Mouse (Mus musculus): ENCODE results near the gene Retreg1.

Gene Retreg1

DNA sequence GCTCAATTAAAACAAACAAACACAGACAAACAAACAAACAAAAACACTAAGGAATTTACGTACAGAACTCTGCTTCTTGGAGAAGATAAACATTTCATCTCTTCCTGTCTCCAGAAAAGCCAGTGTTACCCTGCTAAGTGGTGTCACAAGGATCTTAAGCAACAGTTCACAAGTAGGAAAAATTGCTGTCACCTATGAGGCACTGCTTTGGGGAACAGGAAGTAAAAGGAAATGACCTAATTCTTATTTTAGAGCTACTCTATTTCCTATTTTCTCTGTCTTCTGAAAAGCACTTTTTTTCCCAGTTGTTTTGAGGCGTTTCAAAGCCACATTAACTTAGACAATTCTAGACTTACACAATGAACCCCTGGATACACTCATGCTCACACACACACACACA is 12.6 kb upstream of the Retreg1 start:
- no peak for DNase-seq (ENCODE audit: low spot score)

DNA sequence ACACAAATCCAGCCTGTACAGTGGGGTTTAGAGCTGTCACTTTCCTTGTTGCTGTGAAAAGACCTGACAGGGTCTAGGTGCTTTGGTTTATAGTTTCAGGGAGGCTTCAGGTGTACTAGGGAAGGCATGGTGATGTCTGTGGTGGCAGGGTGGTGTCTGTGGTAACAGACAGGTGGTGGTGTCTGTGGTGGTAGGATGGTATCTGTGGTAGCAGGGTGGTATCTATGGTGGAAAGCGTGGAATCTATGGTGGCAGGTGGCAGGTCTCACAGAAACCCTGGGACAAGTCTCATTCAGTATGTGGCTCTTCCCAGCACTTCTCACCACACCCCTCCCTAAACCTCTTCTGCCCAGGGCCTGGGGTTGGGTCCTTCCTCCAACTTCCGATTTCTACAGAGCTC is 8.7 kb upstream of the Retreg1 start:
- no peak for DNase-seq (ENCODE audit: low spot score)

DNA sequence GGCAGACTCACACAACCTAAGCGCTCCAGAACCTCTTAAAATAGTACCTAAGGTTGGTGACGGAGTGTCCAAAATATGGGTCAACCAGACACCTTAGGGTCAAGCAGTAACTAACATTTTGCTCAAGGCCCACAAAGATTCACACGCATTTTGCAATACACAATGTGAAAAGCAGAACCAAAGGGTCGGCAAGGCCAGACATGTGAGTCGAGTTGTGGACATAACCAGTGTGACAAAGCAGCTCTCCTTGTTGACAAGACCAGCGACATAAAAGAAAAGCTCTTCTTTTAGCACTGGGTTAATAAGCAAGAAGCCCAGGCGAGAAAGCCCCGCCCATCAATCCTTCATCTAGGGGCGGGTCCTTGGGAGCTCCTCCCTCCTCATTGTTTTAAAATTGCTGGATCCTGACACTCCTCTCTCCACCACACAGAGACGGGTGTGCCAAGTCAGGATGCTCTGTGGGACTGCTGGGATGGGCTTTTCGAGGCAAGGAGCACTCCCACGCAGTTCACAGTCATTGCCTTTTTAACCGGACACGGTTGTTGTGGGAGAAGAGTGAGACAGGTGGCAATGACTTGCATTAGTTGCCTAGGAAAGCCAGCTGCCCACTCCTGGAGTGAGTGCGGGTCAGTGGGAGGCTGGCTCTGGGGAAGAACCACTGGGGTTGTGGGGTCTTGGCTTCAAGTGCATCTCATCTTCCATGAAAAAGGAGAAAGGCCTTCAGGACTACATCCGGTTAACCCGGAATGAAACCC is 7.9 kb upstream of the Retreg1 start:
- no peak for DNase-seq (ENCODE audit: low spot score)

DNA sequence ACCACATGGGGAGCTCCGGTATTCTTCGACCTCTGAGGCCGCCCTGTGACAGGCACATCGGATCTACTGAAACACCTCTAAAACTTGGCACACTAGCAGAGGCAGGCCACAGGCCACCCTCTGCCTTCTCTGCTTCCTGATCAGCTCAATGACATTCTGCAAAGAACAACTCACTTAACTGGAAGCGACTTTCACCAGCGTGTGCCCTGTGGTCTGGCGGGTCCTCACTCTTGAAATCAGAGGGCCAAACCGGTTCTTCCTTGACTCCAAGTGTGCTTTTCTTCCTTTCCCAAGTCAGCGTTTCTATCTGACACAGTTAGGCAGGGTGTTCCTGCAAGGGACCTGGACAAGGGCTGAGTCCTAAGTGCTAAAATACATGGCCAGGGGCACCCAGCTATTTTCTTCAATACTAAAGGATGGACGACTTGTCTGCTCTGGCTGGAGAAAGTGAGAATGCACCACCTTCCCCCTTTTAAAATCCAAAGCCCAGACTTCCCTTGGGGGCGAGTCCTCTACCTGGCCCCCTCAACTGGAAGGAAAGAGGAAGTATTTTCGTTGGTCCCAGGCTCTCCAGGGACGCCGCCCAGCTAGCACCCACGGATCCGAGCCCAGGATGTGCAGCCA is 406 bp upstream of the Retreg1 start:
- no peak for DNase-seq (ENCODE audit: low spot score)

DNA sequence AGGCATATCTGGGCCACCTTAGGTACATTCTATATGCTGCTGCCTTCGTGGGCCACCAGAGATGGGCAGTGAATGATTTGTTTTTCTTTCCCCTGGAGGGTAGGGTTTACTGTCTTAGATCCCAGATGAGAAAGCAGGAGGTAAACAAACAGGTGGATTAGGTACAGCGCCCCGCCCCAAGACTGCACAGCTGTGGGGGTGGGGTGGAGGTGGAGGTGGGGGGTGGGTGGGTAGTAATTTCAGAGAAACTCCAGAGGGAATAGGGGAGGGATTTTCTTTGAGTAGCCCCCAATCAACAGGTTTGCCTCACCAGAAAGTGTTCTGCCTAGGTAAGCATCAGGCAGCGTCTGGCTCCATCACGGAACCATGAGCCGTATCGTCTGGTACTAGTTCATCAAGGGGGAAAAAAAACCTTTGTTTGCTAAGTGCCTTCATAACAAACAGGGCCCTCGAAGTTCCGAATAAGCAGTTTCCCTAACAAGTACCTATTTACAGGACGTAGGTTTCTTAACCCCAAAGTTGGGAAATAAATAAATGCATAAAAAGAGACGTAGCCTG is 1.1 kb downstream of the Retreg1 start:
- DNase-seq (ENCODE audit: low spot score): no peak

DNA sequence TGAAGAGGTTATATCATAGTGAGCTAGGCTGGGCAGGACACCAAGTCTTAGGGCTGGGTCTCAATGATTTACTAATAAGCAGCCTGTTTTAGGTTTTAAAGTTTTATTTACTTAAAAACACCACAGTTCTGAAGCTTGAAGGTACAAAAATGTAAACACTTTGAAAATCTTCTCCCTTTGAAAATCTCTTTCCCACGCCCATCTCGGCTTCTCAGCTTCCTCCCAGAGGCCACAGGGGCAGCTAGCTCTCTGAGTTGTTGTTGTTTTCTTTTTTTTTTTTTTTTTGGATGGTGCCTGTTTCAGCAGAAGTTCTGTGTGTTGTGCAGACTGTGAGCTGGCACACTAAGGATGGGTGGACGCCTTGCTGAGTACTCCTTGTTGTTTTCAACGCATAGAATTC is 1.8 kb downstream of the Retreg1 start:
- DNase-seq (ENCODE audit: low spot score): no peak

DNA sequence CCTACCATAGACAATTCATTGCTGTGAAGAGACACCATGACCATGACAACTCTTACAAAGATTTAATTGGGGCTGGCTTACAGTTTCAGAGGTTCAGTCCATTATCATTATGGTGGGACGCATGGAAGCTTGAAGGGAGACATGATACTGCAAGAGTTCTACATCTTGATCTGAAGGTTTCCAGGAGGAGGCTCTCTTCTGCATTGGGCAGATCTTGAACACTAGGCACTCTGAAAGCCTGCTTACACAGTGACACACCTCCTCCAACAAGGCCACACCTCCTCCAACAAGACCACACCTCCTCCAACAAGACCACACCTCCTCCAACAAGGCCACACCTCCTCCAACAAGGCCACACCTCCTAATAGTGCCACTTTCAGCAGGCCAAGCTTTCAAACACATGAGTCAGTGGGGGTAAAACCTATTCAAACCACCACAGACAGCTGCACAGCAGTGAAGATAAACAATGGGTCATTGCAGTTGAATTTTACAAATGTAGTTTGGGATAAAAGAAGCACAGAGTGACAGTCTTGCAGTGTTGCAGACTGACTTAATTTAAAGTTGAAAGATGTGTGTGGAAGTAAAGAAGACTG is 4.7 kb downstream of the Retreg1 start:
- no peak for DNase-seq (ENCODE audit: low spot score)

DNA sequence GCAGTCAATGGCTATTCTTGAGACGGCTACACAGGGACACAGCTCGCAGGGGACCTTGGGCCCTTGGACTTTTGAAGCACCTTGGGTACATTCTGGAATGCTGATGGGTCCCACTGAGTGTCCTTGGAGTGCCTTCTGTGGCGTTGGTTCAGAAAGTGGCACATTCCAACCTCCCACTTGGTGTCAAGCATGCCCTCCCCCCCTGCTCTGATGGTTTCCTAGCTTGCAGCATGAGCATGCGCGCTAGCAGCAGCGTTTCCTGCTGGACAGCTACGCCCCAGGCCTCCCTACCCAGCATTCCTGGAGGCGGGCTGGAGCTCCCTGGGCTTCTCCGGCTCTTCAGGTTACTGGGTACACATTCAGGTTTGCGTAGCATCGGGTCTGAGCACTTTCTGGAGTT is 7.6 kb downstream of the Retreg1 start:
- DNase-seq (ENCODE audit: low spot score): no peak

DNA sequence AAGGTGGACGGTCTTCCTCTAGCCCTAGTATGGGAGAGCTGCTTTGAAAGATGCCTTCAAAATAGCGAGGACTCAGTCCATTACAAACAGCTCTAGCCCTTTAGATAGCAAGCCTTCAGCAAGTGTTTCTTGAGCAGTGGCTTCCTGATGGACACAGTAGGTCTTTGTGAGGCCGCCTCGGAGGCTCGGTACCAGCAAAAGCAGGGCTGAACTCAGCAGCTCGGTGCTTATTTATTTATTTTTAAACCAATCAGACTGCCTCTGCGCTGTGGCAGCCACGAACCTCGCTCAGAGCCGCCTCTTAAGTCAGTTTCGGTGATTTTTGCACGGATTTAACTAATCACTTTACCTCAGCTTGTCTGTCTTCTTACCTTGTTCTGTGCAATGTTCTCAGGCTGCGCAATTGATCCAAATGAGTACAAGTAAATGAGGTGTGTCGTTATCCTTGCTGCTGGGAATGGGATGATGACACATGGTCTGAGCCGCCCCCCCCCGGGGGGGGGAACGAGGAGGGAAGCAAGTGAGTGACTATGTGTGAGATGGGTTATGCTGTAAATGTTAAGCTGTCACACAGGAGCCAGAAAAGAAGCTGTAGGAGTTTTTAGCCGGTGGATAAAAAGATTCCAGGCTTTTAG is 11.4 kb downstream of the Retreg1 start:
- DNase-seq (ENCODE audit: low spot score): no peak

DNA sequence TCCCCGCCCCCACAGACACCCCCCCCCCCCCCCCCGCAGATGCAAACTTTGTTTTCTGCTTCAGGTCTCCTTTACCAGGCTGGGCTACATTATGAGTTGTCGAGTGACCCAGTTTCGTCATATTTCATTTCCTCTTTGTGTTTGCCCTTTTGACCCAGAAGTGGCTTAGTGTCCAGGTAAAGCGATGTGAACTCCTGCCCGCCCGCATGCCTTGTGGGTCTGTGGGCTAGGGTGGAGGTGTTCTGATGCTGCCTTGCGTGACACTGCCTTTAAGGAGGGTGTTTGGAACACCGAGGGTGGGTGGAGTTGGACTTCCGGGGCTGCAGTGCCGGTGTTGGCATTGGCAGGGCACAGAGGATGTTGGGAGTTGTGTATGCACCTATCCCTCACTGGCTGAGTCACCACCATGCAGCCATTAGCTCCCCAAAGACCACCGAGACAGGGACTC is 15.7 kb downstream of the Retreg1 start:
- DNase-seq (ENCODE audit: low spot score): no peak

DNA sequence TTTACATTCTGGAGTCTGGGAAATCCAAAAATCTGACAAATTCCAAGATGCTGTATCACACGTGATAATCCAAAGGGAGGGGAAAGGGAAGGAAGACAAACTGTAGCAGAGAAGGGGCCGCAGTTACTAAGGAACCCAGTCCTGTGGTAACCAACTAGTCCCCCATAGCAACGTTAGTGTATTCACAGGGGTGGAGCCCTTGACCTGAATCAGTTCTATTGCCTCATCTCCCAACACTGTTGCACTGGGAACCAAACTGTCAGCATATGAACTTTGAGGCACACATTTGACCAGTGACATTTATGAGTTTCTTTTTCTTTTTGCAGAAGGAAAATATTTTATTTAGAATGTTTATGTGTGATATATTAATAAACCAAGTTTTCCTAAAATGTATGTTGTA is 16.5 kb downstream of the Retreg1 start:
- no peak for DNase-seq (ENCODE audit: low spot score)

DNA sequence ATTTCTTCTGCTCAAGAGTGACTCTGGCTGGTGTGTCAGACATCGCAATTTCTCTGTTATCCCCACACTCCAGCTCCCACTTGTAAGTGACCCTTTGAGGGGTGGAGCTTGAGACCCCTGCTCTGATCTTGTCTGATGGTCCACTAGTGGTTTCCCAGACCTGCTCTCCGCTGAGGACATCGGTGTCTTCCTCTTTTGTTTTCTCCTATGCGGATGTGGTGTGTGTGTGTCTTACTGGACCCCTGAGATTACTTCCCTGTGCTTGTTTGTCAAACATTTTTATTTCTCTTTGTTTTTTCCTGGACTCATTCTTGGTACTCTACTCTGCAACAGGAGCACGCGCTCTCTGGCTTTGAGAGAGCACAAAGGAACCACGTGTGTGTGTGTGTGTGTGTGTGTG is 18.9 kb downstream of the Retreg1 start:
- DNase-seq (ENCODE audit: low spot score): no peak

DNA sequence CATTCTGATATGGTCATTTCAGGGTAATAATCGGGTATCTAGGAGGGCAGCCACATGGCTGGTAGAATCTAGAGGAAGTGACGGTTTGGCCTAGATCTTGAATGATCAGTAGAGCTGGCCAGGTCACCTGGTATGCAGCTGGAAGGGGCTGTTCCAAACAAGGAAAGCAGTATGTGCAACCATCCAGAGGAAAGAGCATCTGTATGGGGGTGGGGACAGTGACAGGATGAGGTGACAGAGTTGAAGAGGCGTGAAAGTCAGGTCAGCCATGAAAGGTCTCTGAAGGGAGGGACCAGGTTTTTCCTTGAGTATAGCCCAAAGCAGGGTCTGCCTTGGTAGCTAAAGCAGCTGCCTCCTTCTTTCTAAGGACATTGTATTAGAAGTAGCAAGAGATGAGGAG is 22.6 kb downstream of the Retreg1 start:
- DNase-seq (ENCODE audit: low spot score): no peak

DNA sequence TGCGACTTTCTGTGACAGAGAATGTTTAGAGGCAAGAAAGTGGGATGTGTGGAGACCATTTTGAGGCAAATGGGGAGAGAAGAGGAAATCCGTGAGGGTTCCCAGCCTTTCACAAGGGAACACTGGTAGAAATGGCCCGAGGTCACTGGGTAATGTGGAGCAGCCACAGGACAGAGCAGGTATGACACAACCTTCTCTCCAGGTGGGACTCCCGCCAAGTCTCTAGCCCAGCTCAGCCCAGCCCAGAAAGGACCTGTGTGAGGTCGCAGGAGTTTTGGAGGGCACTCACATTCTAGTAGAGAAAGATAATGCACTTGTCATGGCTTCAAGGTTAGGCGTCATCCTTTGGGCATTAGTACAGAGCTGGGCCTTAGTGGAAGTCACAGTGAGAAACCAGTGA is 23.1 kb downstream of the Retreg1 start:
- DNase-seq (ENCODE audit: low spot score): no peak

DNA sequence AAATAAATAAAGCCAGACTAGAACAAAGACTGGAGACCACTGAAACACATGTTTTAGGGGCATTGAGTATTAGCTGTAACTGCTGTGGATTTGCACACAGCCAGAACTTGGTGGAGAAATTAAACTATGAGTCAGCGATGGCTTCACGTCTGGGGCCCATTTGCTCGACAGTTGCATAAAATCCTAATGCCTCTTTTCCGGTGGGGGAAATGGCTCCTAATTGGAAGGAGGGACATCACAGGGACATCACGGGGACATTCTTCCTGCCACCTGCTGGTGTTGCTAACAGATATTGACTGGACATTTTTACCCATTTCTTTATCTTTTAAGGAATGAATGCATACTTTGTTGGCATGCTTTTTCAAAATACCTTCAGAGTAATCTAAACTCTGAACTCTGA is 26.1 kb downstream of the Retreg1 start:
- no peak for DNase-seq (ENCODE audit: low spot score)

DNA sequence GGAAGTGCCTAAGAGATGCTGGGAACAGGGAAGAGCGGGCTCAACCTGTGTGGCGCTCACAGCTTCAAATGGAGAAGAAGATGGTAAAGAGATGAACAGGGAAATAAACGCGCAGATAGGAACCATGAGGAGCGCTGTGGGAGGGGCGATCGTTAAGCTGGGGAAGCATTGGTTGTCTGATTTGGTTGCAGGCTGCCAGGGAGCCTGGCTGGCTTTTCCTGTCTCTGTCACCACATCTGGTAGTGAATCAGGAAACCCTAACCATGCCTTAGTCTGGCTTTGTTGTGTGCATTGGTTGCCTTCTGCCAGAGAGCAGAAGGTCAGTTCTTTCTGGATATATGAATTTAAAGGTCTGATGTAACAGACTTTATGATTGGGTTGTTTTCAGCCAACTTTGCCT is 28.5 kb downstream of the Retreg1 start:
- DNase-seq (ENCODE audit: low spot score): no peak

DNA sequence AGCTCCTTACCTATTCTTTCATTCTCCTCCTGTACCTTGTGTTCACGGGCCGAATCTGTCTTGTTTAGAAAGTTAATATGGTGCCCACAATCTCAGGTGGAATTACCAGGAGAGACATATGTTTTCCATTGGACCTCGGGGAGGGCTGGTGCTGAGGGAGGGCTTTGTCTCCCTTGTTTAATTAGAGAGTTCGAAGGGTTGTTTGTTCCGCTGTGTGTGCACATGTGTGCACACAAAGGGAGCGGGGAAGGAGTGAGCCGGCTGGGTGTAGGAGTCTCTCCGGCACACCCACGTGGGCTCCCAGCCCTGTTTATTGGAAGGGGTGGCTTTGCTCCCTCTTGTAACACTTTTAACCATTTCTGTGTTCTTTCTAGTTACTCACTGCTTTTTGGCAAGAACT is 29.1 kb downstream of the Retreg1 start:
- DNase-seq (ENCODE audit: low spot score): no peak

DNA sequence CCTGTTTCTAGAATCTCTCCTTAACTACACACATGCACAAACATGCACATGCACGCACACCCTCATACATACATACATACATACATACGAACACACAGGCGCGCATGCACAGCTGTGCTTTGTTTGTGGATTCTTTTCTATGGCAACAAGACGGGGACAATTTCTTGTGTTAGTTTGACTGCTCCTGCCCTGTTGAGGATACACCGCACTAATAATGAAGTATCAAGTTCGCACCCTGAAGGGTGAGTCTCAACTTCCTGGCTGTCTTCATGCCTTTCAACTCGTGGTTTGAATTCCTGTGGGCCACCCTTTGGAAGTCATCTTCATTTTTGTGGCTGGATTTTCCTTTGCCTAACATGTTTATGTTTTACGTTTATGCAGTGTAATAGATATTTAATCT is 29.7 kb downstream of the Retreg1 start:
- no peak for DNase-seq (ENCODE audit: low spot score)

DNA sequence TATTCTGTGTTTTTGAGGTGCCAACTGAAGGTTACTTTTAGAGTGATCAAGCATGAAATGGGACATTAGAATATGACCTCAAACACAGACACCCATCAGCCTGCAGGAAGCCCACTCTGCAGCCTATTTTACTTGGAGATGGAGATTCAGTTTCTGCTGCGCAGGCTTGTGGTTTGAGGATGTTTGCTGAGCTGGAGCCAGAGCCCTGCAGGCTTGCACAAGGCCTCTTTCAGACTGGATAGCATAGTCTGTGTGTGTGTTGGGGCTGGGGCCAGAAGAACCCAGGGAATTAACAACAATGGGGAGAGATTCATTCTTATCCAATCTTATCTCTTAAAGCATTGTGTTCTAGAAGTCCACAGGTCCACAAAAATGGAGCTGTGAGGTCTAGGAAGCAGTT is 30.6 kb downstream of the Retreg1 start:
- DNase-seq (ENCODE audit: low spot score): no peak

DNA sequence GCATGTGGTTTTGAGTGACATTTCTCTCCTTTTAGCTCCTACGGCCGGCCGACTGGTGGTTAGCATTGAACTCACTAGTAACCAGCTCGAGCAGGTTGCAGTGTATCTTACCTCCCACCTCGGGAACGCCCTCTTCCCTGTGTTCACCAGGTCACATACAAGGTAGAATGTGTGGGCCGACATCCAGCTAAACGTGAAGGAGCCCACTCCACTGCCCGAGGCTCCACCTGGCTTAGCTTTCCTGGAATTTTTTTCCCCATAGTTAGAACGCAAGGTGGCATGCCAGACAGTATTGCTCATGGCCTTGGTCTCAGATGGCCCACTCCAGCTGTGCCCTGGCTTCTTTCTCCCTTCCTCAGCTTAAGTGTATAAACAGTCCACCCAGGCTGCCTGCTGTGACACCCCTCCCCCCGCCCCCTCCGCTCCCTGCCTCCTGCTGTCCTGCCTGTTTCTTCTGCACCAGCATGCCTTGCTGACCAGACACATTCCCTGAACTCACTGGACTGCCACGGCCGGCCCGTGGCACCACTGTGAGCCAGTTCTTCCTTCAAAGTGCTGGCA is 33.7 kb downstream of the Retreg1 start:
- DNase-seq (ENCODE audit: low spot score): no peak

DNA sequence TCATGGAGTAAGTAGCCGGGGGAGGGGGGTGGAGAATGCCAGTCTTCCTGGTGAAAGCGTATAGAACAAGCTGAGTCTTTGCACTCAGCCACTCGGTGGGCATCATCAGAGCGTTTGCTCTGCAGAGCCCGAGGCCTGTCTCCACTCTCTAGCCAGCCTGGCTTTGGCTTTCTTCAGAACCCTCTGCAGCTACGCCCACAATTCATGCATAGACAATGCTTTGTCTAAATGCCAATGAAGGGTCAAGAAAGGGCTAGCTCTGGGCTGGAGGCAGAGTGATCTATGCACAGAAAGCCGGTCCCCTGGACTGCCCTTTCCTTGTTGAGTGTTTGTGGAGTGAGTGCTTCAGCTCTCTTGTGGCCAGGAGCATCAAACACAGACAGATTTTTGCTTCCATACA is 34.8 kb downstream of the Retreg1 start:
- DNase-seq (ENCODE audit: low spot score): no peak

DNA sequence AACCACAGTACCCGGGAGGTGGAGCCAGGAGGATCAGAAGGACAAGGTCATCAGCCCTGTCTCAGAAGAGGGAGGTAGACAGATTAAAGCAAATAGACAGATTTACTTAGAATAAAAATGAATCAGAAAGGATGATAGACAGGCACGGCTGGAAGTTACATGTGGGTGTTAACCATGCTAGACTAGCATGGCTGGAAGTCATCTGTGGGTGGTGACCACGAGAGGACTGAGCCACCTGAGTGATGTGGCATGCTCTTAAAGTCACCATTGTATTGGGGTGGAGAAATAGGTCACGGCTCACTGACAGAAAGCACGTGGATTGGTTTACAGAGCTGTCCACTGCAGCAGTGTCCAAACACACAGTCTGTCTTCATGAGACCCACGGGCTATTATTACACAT is 36.2 kb downstream of the Retreg1 start:
- DNase-seq (ENCODE audit: low spot score): no peak

DNA sequence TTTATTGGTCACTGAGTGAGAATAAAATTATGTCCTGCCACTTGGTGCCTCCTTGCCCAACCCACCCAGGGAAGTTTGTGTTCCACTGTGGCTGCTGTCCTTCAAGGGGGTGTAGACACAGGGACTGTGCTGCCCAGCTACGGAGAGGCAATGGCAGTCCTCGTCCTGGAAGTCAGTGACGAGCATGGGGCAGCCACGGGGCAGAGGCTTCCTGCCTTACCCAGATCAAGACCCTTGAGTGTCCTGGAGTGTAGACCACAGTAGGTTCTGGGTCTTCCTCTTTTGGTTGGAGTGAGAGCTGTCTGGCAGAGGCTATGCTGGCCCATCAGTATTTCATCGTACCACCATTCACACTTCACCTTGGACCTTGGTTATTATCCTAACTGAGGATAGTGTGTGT is 37.2 kb downstream of the Retreg1 start:
- DNase-seq (ENCODE audit: low spot score): no peak

All from layer of hippocampus, adult 11-12 months (tissue).